Mouse (Mus musculus): Measurements from ENCODE around the gene Olfr449. TPM values are rescaled to one million over a fixed set of nuclear protein-coding genes. Genes with fewer than 3 reads are reported as not detected.

The Olfr449 gene
- not detected for polyA plus RNA-seq (2017; shearing (Covaris generic))

GRCm38 (mm10) chr6:42834084-42834483 is at the start of gene Olfr449:
Gene Olfr449, plus strand, starts transcription at chr6:42834384.

GRCm38 (mm10) chr6:42784793-42785192 is 49.4 kb upstream of the Olfr449 start, which contains the start of gene Olfr452:
Gene Olfr452, plus strand, starts transcription at chr6:42785093.

GRCm38 (mm10) chr6:42811639-42812038 is 22.5 kb upstream of the Olfr449 start, which contains the start of gene Olfr450:
Gene Olfr450, plus strand, starts transcription at chr6:42811939.

Other genes with a start within 250 kb of the Olfr449 start
- gene Tcaf3, start 236.7 kb upstream of the Olfr449 start, polyA plus RNA-seq (2017; shearing (Covaris generic)) = 0.25 TPM
- gene Tcaf2, start 189.1 kb upstream of the Olfr449 start, polyA plus RNA-seq (2017; shearing (Covaris generic)) = not detected
- gene Tcaf1, start 124.3 kb upstream of the Olfr449 start, polyA plus RNA-seq (2017; shearing (Covaris generic)) = not detected
- gene Olfr453, start 95.0 kb upstream of the Olfr449 start, polyA plus RNA-seq (2017; shearing (Covaris generic)) = not detected
- gene Olfr38, start 78.0 kb upstream of the Olfr449 start, polyA plus RNA-seq (2017; shearing (Covaris generic)) = not detected
- gene Olfr452, start 49.3 kb upstream of the Olfr449 start, polyA plus RNA-seq (2017; shearing (Covaris generic)) = not detected
- gene Olfr450, start 22.4 kb upstream of the Olfr449 start, polyA plus RNA-seq (2017; shearing (Covaris generic)) = not detected
- gene Olfr448, start 56.1 kb downstream of the Olfr449 start, polyA plus RNA-seq (2017; shearing (Covaris generic)) = not detected
- not detected for gene Olfr447, start 74.5 kb downstream of the Olfr449 start, polyA plus RNA-seq (2017; shearing (Covaris generic))
- 0.09 TPM for gene Olfr446, start 87.0 kb downstream of the Olfr449 start, polyA plus RNA-seq (2017; shearing (Covaris generic))
- not detected for gene Olfr444, start 114.7 kb downstream of the Olfr449 start, polyA plus RNA-seq (2017; shearing (Covaris generic))